Mouse (Mus musculus): ENCODE data around the gene Pjvk. TPM values are rescaled to one million over a fixed set of nuclear protein-coding genes. Genes with fewer than 3 reads are reported as not detected.

Pjvk gene
- total RNA-seq (2014; rRNA removed; ENCODE audit: low replicate concordance) = not detected in 2 replicates
- 0.11 and 0.29 TPM in 2 replicates for polyA plus RNA-seq (2015; fragmentation: Nextera tagmentation; extraction: Ambion mirVana)

DNA sequence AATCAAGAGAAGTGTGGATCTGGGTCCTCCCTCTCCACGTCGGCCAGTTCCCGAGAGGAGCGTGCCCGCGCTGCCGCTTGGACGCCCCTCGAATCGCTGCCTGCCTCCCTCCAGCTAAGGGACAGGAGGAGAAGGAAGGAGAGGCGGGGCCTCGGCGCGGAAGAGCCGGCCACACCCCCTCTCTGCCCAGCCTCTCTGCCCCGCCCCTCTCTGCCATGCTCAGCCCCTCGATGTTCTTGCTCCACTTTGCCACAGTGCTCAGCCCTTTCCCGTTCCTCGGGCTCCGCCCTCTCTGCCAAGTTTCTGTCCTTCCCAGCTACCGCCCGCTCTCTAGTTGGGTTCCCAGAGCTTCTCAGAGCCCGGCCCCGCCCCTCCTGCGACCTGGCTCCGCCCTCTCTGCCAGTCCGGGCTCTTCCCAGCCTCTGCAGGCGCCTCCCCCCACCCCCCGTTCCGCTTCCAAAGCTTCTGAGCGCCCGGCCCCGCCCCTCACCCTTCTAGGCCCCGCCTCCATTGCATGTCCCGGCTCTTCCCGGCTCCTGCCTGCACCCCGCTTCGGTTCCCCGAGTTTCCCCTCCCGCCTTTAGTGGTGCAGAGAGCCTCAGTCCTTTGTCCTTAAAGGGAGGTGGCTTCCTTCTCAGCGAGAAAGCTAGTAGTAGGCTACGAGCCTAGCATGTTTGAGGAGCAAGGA, at the start of gene Pjvk, which contains the start of gene Prkra:
Gene Pjvk (plus strand): TSS at position 594 of the 688 bp plus-strand sequence.
Gene Prkra (minus strand): TSS at position 133 of the 688 bp plus-strand sequence.
- under 1% methylated on average over 30 of the region's 42 CpGs for WGBS
- H3K36me3 ChIP-seq (replicated peaks; ENCODE audit: control insufficient read depth, insufficient read depth, low read length) = no peaks in the 10 kb centered on the region; the same call in 1 of the 2 replicates
- H3K27ac ChIP-seq (ENCODE audit: low read depth) = peak within 1 kb of the TSS; percentile 89
- H3K9ac ChIP-seq (replicated peaks; ENCODE audit: low read depth, low read length) = peak within 1 kb of the TSS; percentile 71
- H3K27me3 ChIP-seq (ENCODE audit: control insufficient read depth, insufficient read depth, low read length) = no peaks in the 10 kb centered on the region
- peak within 1 kb of the TSS; percentile 96 for H3K4me2 ChIP-seq (ENCODE audit: low read depth, low read length)
- DNase-seq (ENCODE audit: low spot score) = peak; percentile 99
- TF ChIP-seq EP300 (IDR thresholded peaks at IDR 0.05; ENCODE audit: low read depth) = no peak
- TF ChIP-seq CTCF (IDR thresholded peaks at IDR 0.05; ENCODE audit: low read depth) = no peak
- peak; percentile 97 for ATAC-seq (ENCODE audit: insufficient read depth, low read depth)
- H3K4me3 ChIP-seq (ENCODE audit: low read depth, low read length) = peak within 1 kb of the TSS; percentile 65
- peaks cover 14% of the 10 kb centered on the region for H3K4me1 ChIP-seq (ENCODE audit: control insufficient read depth, insufficient read depth)
- no peaks in the 10 kb centered on the region for H3K9me3 ChIP-seq (replicated peaks; ENCODE audit: control insufficient read depth, low read length)

DNA sequence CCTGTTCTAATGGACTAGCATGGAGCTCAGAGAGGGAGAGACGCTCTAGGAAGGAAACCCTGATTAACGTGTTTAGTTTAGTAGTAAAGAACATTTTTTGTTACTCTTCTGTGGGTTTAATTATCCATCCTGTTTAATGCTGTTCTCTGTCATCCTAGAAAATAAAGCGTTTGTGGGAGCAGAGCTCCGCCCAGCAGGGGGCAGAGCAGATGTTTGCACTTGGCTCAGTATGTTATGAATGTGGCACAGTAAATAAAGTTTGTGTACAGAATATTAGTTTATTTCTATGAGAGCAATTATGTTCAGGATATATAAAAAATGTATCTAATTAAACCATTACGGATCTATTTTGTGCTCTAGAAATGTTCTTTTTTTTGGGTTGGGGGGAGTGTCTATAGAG, 49.1 kb upstream of the Pjvk start:
- H3K4me2 ChIP-seq (ENCODE audit: low read depth, low read length) = no peak overlapping the region
- H3K36me3 ChIP-seq (replicated peaks; ENCODE audit: control insufficient read depth, insufficient read depth, low read length) = no peaks in the 10 kb centered on the region
- H3K27ac ChIP-seq (ENCODE audit: low read depth) = no peak overlapping the region
- no peaks in the 10 kb centered on the region for H3K27me3 ChIP-seq (ENCODE audit: control insufficient read depth, insufficient read depth, low read length)
- H3K9ac ChIP-seq (replicated peaks; ENCODE audit: low read depth, low read length) = no peak overlapping the region
- DNase-seq (ENCODE audit: low spot score) = no peak
- H3K9me3 ChIP-seq (replicated peaks; ENCODE audit: control insufficient read depth, low read length) = no peaks in the 10 kb centered on the region
- no peak for ATAC-seq (ENCODE audit: insufficient read depth, low read depth)
- H3K4me3 ChIP-seq (ENCODE audit: low read depth, low read length) = no peak overlapping the region
- no peak for TF ChIP-seq EP300 (IDR thresholded peaks at IDR 0.05; ENCODE audit: low read depth)
- TF ChIP-seq CTCF (IDR thresholded peaks at IDR 0.05; ENCODE audit: low read depth) = peak; percentile 28
- 67% methylated on average over 5 of the region's 5 CpGs for WGBS
- H3K4me1 ChIP-seq (ENCODE audit: control insufficient read depth, insufficient read depth) = no peaks in the 10 kb centered on the region

DNA sequence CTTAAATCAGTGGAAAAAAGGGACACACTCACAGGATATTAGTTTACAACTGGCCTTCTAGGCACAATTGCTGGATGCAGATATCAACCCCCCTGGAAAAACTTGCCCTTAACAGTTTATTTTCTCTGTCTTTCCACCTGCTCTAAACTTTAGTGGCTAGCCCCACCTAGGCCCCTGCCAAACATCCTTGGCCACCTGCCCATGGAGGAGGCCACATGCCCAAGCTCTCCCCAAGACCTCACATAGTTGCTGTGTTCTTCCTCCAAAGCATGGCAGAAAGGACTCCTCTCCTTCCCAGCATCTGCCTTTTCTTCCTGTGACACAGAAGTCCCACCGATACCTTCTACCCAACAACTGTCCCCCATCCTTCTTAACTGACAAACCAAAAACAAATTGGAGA, 46.0 kb upstream of the Pjvk start:
- Histone ChIP-seq H3K9ac (replicated peaks; ENCODE audit: low read depth, low read length) (no peak overlapping the region), H3K9me3 (replicated peaks; ENCODE audit: control insufficient read depth, low read length) (no peaks in the 10 kb centered on the region), H3K27ac (ENCODE audit: low read depth) (no peak overlapping the region), H3K27me3 (ENCODE audit: control insufficient read depth, insufficient read depth, low read length) (no peaks in the 10 kb centered on the region), H3K36me3 (replicated peaks; ENCODE audit: control insufficient read depth, insufficient read depth, low read length) (no peaks in the 10 kb centered on the region), H3K4me2 (ENCODE audit: low read depth, low read length) (no peak overlapping the region), H3K4me1 (ENCODE audit: control insufficient read depth, insufficient read depth) (no peaks in the 10 kb centered on the region), H3K4me3 (ENCODE audit: low read depth, low read length) (no peak overlapping the region)
- WGBS = 96% methylated on average over 1 of the region's 1 CpGs
- TF ChIP-seq EP300 (IDR thresholded peaks at IDR 0.05; ENCODE audit: low read depth) (no peak), CTCF (IDR thresholded peaks at IDR 0.05; ENCODE audit: low read depth) (no peak)
- no peak for ATAC-seq (ENCODE audit: insufficient read depth, low read depth)
- no peak for DNase-seq (ENCODE audit: low spot score)

DNA sequence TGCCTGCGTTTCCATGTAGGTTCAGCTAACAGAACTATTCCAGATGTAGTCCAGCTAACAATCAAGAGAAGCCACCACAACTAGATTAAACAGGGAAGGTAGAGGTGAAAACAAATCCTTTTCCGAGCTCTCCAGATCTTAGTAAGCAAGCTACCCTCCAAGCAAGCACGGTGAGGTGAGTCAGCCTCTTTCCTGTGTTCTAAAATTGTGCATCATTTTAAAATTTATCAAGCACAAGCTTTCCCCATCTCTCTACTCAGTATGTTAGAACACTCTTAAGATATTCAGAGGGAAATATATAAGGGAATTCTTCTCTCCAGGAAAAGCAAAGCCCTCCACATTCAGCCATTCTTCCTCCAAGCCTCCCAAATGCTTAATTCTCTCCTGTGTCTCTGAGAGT, 41.6 kb upstream of the Pjvk start:
- Histone ChIP-seq H3K36me3 (replicated peaks; ENCODE audit: control insufficient read depth, insufficient read depth, low read length) (no peaks in the 10 kb centered on the region), H3K4me1 (ENCODE audit: control insufficient read depth, insufficient read depth) (no peaks in the 10 kb centered on the region), H3K9me3 (replicated peaks; ENCODE audit: control insufficient read depth, low read length) (no peaks in the 10 kb centered on the region), H3K4me2 (ENCODE audit: low read depth, low read length) (no peak overlapping the region), H3K4me3 (ENCODE audit: low read depth, low read length) (no peak overlapping the region), H3K27ac (ENCODE audit: low read depth) (no peak overlapping the region), H3K27me3 (ENCODE audit: control insufficient read depth, insufficient read depth, low read length) (no peaks in the 10 kb centered on the region), H3K9ac (replicated peaks; ENCODE audit: low read depth, low read length) (no peak overlapping the region)
- no peak for DNase-seq (ENCODE audit: low spot score)
- no peak for ATAC-seq (ENCODE audit: insufficient read depth, low read depth)
- 77% methylated on average over 3 of the region's 3 CpGs for WGBS
- TF ChIP-seq CTCF (IDR thresholded peaks at IDR 0.05; ENCODE audit: low read depth) (no peak), EP300 (IDR thresholded peaks at IDR 0.05; ENCODE audit: low read depth) (no peak)

DNA sequence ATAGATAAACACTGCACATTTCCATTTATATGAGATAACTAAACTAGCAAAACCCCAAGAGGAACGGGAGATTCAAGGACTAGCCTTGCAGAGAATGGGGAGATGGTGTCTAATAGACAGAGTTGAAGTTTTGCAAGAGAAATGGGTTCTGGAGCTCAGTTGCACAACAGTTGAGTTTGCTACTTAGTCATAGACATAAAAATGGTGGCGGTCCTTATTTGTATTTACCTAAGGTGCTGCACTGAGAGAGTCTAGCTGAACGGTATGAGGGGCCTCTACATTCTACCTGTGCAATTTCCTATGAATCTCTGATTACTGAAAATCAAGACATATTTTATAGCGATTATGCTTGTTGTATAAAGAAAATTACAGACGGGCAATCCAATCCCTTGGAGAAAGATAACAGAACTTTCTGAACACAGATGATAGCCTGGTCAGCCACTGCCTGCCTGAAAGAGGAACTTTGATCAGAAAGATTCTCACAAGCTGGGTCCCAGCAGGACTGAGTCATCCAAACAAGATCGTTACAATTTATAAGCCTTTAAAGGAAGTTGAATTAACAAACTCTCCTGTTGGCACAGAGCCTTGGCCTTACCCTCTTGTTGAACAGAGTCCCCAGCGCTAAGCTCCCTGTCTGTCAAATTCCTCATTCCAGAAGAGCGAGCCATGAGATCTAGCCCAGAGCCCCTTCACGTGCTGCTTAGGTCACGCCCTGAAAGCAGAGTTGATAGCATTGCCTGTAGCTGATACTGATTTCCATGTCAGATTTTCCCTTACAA, 37.8 kb upstream of the Pjvk start:
- ATAC-seq (ENCODE audit: insufficient read depth, low read depth) (no peak), DNase-seq (ENCODE audit: low spot score) (no peak)
- no peak for TF ChIP-seq CTCF (IDR thresholded peaks at IDR 0.05; ENCODE audit: low read depth)
- TF ChIP-seq EP300 (IDR thresholded peaks at IDR 0.05; ENCODE audit: low read depth) = no peak

More for the DNA sequence above, 37.8 kb upstream of the Pjvk start:
- Histone ChIP-seq H3K36me3 (replicated peaks; ENCODE audit: control insufficient read depth, insufficient read depth, low read length) (no peaks in the 10 kb centered on the region), H3K9ac (replicated peaks; ENCODE audit: low read depth, low read length) (no peak overlapping the region), H3K27me3 (ENCODE audit: control insufficient read depth, insufficient read depth, low read length) (no peaks in the 10 kb centered on the region), H3K27ac (ENCODE audit: low read depth) (no peak overlapping the region), H3K4me3 (ENCODE audit: low read depth, low read length) (no peak overlapping the region), H3K4me2 (ENCODE audit: low read depth, low read length) (no peak overlapping the region), H3K4me1 (ENCODE audit: control insufficient read depth, insufficient read depth) (no peaks in the 10 kb centered on the region), H3K9me3 (replicated peaks; ENCODE audit: control insufficient read depth, low read length) (no peaks in the 10 kb centered on the region)
- 55% methylated on average over 10 of the region's 10 CpGs for WGBS
